Mouse (Mus musculus) frontal cortex, postnatal 10 days (tissue): ENCODE data around the gene Mrpl43.

Experiments used
- DNase-seq, 2 experiments: peaks; one replicate each; pipeline ENCODE4 v3.0.0; 2022; ENCODE audit warnings: low spot score in 2 of 2, mixed read lengths in 1 of 2

Mrpl43 gene

GRCm38 (mm10) chr19:45029571-45029970 lies 23.3 kb upstream of the Mrpl43 start:
- no peak for DNase-seq

GRCm38 (mm10) chr19:45028746-45029145 lies 22.5 kb upstream of the Mrpl43 start:
- DNase-seq: no peak

GRCm38 (mm10) chr19:45027848-45028247 lies 21.6 kb upstream of the Mrpl43 start:
- DNase-seq: no peak

GRCm38 (mm10) chr19:45026958-45027670 lies 20.9 kb upstream of the Mrpl43 start:
- no peak for DNase-seq

GRCm38 (mm10) chr19:45025937-45026568 lies 19.8 kb upstream of the Mrpl43 start:
- no peak for DNase-seq

GRCm38 (mm10) chr19:45024775-45025174 lies 18.5 kb upstream of the Mrpl43 start:
- DNase-seq: no peak

GRCm38 (mm10) chr19:45023993-45024392 lies 17.8 kb upstream of the Mrpl43 start:
- DNase-seq: no peak

GRCm38 (mm10) chr19:45021362-45021761 lies 15.1 kb upstream of the Mrpl43 start:
- no peak for DNase-seq

GRCm38 (mm10) chr19:45020348-45020747 lies 14.1 kb upstream of the Mrpl43 start:
- no peak for DNase-seq

GRCm38 (mm10) chr19:45018351-45018831 lies 12.1 kb upstream of the Mrpl43 start:
- DNase-seq: no peak

GRCm38 (mm10) chr19:45017909-45018308 lies 11.7 kb upstream of the Mrpl43 start:
- peak; percentile 83 to 88 for DNase-seq

- DNase-seq: peak; percentile 77 to 83
Measured at GRCm38 (mm10) chr19:45017216-45017771, 11.1 kb upstream of the Mrpl43 start.

GRCm38 (mm10) chr19:45016341-45017215 lies 10.3 kb upstream of the Mrpl43 start:
- peak; percentile 70 to 71 for DNase-seq

GRCm38 (mm10) chr19:45015518-45016281 lies 9.5 kb upstream of the Mrpl43 start:
- DNase-seq: no peak

GRCm38 (mm10) chr19:45014981-45015402 lies 8.8 kb upstream of the Mrpl43 start:
- DNase-seq: no peak

- no peak for DNase-seq
Measured at GRCm38 (mm10) chr19:45014335-45014971, 8.2 kb upstream of the Mrpl43 start, which contains the start of gene Lzts2. TSS of gene Lzts2 (plus strand) at chr19:45014414.

GRCm38 (mm10) chr19:45013581-45014225 lies 7.5 kb upstream of the Mrpl43 start:
- DNase-seq: no peak

- no peak for DNase-seq
Measured at GRCm38 (mm10) chr19:45012636-45013035, 6.4 kb upstream of the Mrpl43 start.

GRCm38 (mm10) chr19:45012219-45012618 lies 6.0 kb upstream of the Mrpl43 start:
- no peak for DNase-seq

- no peak for DNase-seq
Measured at GRCm38 (mm10) chr19:45010646-45011045, 4.4 kb upstream of the Mrpl43 start.
